Mouse (Mus musculus) stomach, embryonic 15.5 days (tissue): Measurements from ENCODE around the gene Gm10778. TPM values are rescaled to one million over a fixed set of nuclear protein-coding genes. Genes with fewer than 3 reads are reported as not detected.
"Not testable (repeated sequence)": the region's sequence is repeated elsewhere in the genome, so short reads cannot be mapped to it uniquely, and the experiment has no call there.

Experiments
- ATAC-seq: fragments of 200-750 bp; cut with Nextera tagmentation; 2 replicates; pipeline ENCODE4 v1.8.0; 2017; ENCODE audit warnings: low read depth, moderate number of reproducible peaks, moderate TSS enrichment; ENCODE audit not compliant: insufficient read depth, low FRiP score
- H3K27ac ChIP-seq: fragments of 300-500 bp; sonication (generic); 2 replicates; pipeline ENCODE4 v1.5.1; 2015; ENCODE audit warnings: mild to moderate bottlenecking, inconsistent platforms
- H3K27me3 ChIP-seq: fragments of 300-500 bp; sonication (generic); replicated peaks from 2 replicates; pipeline ENCODE4 v1.6.1; 2015; ENCODE audit warnings: inconsistent platforms
- H3K36me3 ChIP-seq: fragments of 300-500 bp; sonication (generic); 2 replicates; pipeline ENCODE4 v1.6.1; 2015; ENCODE audit warnings: inconsistent platforms
- H3K4me1 ChIP-seq: fragments of 300-500 bp; sonication (generic); 2 replicates; pipeline ENCODE4 v1.6.1; 2015; ENCODE audit warnings: inconsistent platforms
- H3K4me2 ChIP-seq: fragments of 300-500 bp; sonication (generic); 2 replicates; pipeline ENCODE4 v1.6.1; 2015; ENCODE audit warnings: mild to moderate bottlenecking, inconsistent platforms
- H3K4me3 ChIP-seq: fragments of 300-500 bp; sonication (generic); replicated peaks from 2 replicates; pipeline ENCODE4 v1.5.1; 2015; ENCODE audit warnings: inconsistent platforms
- H3K9ac ChIP-seq: fragments of 300-500 bp; sonication (generic); 2 replicates; pipeline ENCODE4 v1.6.1; 2015; ENCODE audit warnings: inconsistent platforms
- H3K9me3 ChIP-seq: fragments of 300-500 bp; sonication (generic); 2 replicates; pipeline ENCODE4 v1.6.1; 2016; ENCODE audit warnings: inconsistent platforms
- WGBS: fragments of 180-500 bp; shearing (Covaris S2); methylation state at CpG from one replicate; pipeline ENCODE4 v1.1.7; 2015; 5-methylcytosine and 5-hydroxymethylcytosine counted together
- polyA plus RNA-seq: library from polyadenylated mRNA; unstranded; fragments of >200 nt; fragmentation: Nextera tagmentation; extraction: Ambion mirVana; gene quantifications from 2 replicates; pipeline ENCODE4 v1.2.1, GENCODE M21; 2015

The Gm10778 gene
- polyA plus RNA-seq, 1 experiment from 2014 or later = 5.2 TPM

DNA sequence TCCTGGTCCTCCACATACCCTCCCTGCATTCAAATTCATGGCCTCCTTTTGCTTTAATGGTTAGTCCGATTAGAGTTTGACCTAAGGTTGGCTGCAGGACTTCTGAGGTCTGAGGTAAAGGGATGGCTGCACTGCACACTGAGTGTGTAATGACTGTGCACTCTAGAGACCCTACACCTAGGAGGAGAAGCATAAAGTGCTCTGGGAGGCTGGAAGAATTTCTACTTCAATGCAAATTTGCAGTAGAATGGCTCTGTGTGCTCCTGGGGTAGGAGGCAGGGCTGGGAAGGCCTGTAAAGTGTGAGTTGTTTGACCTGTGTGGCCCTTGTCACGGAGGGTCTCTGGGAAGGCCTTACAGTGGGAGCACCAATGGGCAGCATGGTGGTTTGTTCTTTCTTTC is 7.3 kb downstream of the Gm10778 start:
- Histone ChIP-seq H3K9ac (no peak overlapping the region), H3K4me1 (no peaks in the 10 kb centered on the region), H3K4me3 (no peak overlapping the region), H3K4me2 (no peak overlapping the region), H3K36me3 (peaks cover 5% of the 10 kb centered on the region), H3K27me3 (no peaks in the 10 kb centered on the region), H3K9me3 (0 out of 2 replicates have a peak, but pooled peaks cover 12% of the 10 kb centered on the region), H3K27ac (no peak overlapping the region)
- WGBS = 96% methylated on average over 2 of the region's 2 CpGs
- no peak for ATAC-seq

DNA sequence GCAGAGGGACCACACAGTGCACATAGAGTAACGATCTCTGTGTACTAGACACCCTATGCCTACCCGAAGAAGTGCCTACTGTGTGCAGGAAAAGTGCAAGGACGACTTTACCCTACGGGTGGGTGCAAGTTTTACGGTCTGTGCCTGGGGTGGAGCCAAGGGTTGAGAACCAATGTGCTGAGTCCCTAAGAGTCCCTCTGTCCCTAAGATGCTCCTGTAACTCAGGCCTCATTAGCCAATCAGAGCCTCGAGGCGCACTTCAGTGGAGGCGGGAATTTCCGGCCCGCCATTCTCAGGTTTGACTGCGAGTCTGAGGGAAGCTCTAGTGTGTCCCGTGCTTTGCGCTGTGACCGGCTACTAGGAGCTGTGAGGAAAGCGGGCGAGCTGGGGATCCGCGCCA is 38.3 kb downstream of the Gm10778 start:
- ATAC-seq, H3K4me3 ChIP-seq, H3K4me2 ChIP-seq, H3K27me3 ChIP-seq, H3K36me3 ChIP-seq, H3K9ac ChIP-seq, H3K4me1 ChIP-seq, H3K9me3 ChIP-seq, H3K27ac ChIP-seq: not testable (repeated sequence)
- no CpG with 5 or more reads among the region's 18 CpGs for WGBS

DNA sequence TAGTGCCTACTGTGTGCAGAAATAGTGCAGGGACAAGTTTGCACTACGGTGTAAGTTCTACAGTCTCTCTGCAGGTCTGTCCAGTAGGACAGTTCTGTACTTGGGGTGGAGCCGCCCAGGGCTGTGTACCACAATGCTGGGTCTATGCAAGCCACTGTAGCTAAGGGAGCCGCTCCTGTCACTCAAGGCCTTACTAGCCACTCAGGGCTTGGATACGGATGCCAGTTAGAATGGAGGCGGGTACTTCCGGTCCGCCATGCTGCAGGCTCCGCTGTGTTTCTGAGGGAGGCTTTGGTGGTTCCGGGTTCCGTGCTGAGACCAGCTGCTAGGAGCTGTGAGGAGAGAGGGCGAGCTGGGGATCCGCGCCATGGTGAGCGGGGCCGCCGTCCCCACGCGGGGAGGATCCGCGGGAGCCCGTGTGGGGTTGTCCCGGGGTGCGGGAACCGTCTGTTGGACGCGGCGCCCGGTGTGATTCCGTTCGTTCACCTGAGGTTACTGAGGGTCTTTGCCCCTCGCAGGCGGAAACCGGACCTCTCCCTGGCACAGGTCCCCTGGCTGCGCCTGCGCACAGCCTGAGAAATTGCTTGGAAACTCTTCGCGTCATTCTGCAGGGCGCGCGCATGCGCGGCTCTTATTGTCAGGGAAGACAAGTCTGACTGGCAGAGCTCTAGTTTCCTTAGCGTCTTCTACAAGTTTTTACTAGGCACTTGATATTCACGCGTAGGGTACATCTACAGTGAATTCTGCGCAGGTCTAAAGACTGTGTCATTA is 55.9 kb downstream of the Gm10778 start, which contains the start of gene Zfp433:
Gene Zfp433, plus strand, starts transcription at position 295 of the 771 bp plus-strand sequence.
- no CpG with 5 or more reads among the region's 46 CpGs for WGBS
- H3K4me1 ChIP-seq, H3K9ac ChIP-seq, H3K9me3 ChIP-seq, H3K36me3 ChIP-seq, H3K27ac ChIP-seq, H3K4me2 ChIP-seq, H3K4me3 ChIP-seq, H3K27me3 ChIP-seq: not testable (repeated sequence)
- ATAC-seq = peak; percentile 100

Other genes with a start within 250 kb of the Gm10778 start
- 65.5 and 78.2 TPM in 2 replicates for gene Nfic, start 193.4 kb upstream of the Gm10778 start, polyA plus RNA-seq
- 1.7 and 1.8 TPM in 2 replicates for gene Celf5, start 166.3 kb upstream of the Gm10778 start, polyA plus RNA-seq
- 83.9 and 93.7 TPM in 2 replicates for gene Ncln, start 152.7 kb upstream of the Gm10778 start, polyA plus RNA-seq
- gene S1pr4, start 148.9 kb upstream of the Gm10778 start, polyA plus RNA-seq = 1.4 and 1.6 TPM in 2 replicates
- 4.4 and 5.8 TPM in 2 replicates for gene Gna15, start 124.8 kb upstream of the Gm10778 start, polyA plus RNA-seq
- 113 and 134 TPM in 2 replicates for gene Gna11, start 103.9 kb upstream of the Gm10778 start, polyA plus RNA-seq
- gene Aes, start 89.6 kb upstream of the Gm10778 start, polyA plus RNA-seq = 692 and 697 TPM in 2 replicates
- 28.8 and 35.6 TPM in 2 replicates for gene Tle2, start 74.5 kb upstream of the Gm10778 start, polyA plus RNA-seq
- 31.2 and 42.1 TPM in 2 replicates for gene Tle6, start 48.0 kb upstream of the Gm10778 start, polyA plus RNA-seq
- 0.55 and 0.71 TPM in 2 replicates for gene BC025920, start 42.8 kb upstream of the Gm10778 start, polyA plus RNA-seq
- gene Sirt6, start 21.3 kb upstream of the Gm10778 start, polyA plus RNA-seq = 32.9 and 33.3 TPM in 2 replicates
- gene Ankrd24, start 20.5 kb upstream of the Gm10778 start, polyA plus RNA-seq = 10.9 and 12.6 TPM in 2 replicates
- 11.8 and 13.6 TPM in 2 replicates for gene Zfp433, start 55.8 kb downstream of the Gm10778 start, polyA plus RNA-seq
- 6.7 and 6.9 TPM in 2 replicates for gene Gm3055, start 122.1 kb downstream of the Gm10778 start, polyA plus RNA-seq
- 3.1 and 3.3 TPM in 2 replicates for gene Gm4767, start 163.1 kb downstream of the Gm10778 start, polyA plus RNA-seq
- 9.6 and 10.7 TPM in 2 replicates for gene Gm32687, start 214.9 kb downstream of the Gm10778 start, polyA plus RNA-seq